Mouse (Mus musculus) forebrain, embryonic 14.5 days (tissue): ENCODE results near the gene Men1. TPM values are rescaled to one million over a fixed set of nuclear protein-coding genes. Genes with fewer than 3 reads are reported as not detected.

Source experiments
- ATAC-seq: fragments of 200-750 bp; cut with Nextera tagmentation; 2 replicates; pipeline ENCODE4 v1.8.0; 2017; ENCODE audit warnings: mild to moderate bottlenecking, moderate library complexity
- DNase-seq: peaks from one replicate; pipeline ENCODE4 v3.0.0-alpha.2; 2015; ENCODE audit warnings: low spot score
- H3K27ac ChIP-seq: fragments of 300-500 bp; sonication (generic); 2 replicates; pipeline ENCODE4 v1.5.1; 2014; ENCODE audit warnings: low read depth, mild to moderate bottlenecking, control low read depth, low read length, moderate library complexity
- H3K27me3 ChIP-seq: fragments of 300-500 bp; sonication (generic); replicated peaks from 2 replicates; pipeline ENCODE4 v1.6.1; 2014; ENCODE audit warnings: low read length, control low read depth, mixed read lengths; ENCODE audit not compliant: control insufficient read depth, insufficient read depth
- H3K36me3 ChIP-seq: fragments of 300-500 bp; sonication (generic); 2 replicates; pipeline ENCODE4 v1.6.1; 2014; ENCODE audit warnings: low read length, control low read depth; ENCODE audit not compliant: control insufficient read depth, insufficient read depth
- H3K4me1 ChIP-seq: fragments of 300-500 bp; sonication (generic); 2 replicates; pipeline ENCODE4 v1.6.1; 2014; ENCODE audit warnings: antibody characterized with exemption, low read length, control low read depth; ENCODE audit not compliant: control insufficient read depth, insufficient read depth
- H3K4me2 ChIP-seq: fragments of 300-500 bp; sonication (generic); 2 replicates; pipeline ENCODE4 v1.6.1; 2014; ENCODE audit warnings: mild to moderate bottlenecking, control low read depth, low read length
- H3K4me3 ChIP-seq: fragments of 300-500 bp; sonication (generic); 2 replicates; pipeline ENCODE4 v1.5.1; 2014; ENCODE audit warnings: low read depth, low read length, control low read depth
- H3K9ac ChIP-seq: fragments of 300-500 bp; sonication (generic); 2 replicates; pipeline ENCODE4 v1.6.1; 2014; ENCODE audit warnings: mild to moderate bottlenecking, low read length, control low read depth, moderate library complexity
- H3K9me3 ChIP-seq: fragments of 300-500 bp; sonication (generic); replicated peaks from 2 replicates; pipeline ENCODE4 v1.6.1; 2016; ENCODE audit warnings: low read length, control low read depth, mixed read lengths; ENCODE audit not compliant: control insufficient read depth
- WGBS: fragments of 180-500 bp; shearing (Covaris S2); extraction: QIAGEN DNeasy Blood & Tissue Kit; methylation state at CpG from one replicate; pipeline ENCODE4 v1.1.7; 2014; 5-methylcytosine and 5-hydroxymethylcytosine counted together
- polyA plus RNA-seq: library from polyadenylated mRNA; unstranded; fragments of >200 nt; fragmentation: Nextera tagmentation; extraction: Ambion mirVana; gene quantifications from 2 replicates; pipeline ENCODE4 v1.2.1, GENCODE M21; 2014

Gene Men1
- polyA plus RNA-seq, 1 experiment from 2014 or later: 47.7 TPM

DNA sequence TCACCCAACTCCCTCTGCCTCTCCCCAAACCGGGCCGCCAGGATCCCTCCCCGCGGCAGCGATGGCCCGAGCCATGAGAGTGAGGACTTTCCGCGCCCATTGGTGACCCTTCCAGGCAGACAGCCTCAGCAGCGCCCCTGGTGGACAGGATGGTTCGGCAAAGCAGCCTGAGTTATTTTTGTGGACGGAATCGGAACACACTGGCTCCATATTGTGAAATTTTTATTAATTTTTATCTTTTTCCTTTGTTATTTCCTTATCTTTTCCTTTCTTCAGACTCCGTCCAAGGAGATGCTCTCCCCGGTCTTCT, 41.4 kb downstream of the Men1 start:
- Histone ChIP-seq H3K27me3 (no peaks in the 10 kb centered on the region), H3K27ac (no peak overlapping the region), H3K4me1 (no peaks in the 10 kb centered on the region), H3K9me3 (no peaks in the 10 kb centered on the region), H3K36me3 (peaks cover 85% of the 10 kb centered on the region), H3K4me2 (no peak overlapping the region), H3K9ac (no peak overlapping the region), H3K4me3 (no peak overlapping the region)
- 65% methylated on average over 14 of the region's 14 CpGs for WGBS
- no peak for ATAC-seq
- no peak for DNase-seq

GRCm38 (mm10) chr19:6376643-6377042, 41.9 kb downstream of the Men1 start:
- ATAC-seq: no peak
- 85% methylated on average over 2 of the region's 2 CpGs for WGBS
- H3K4me3 ChIP-seq: no peak overlapping the region

GRCm38 (mm10) chr19:6377327-6378040, 42.7 kb downstream of the Men1 start:
- DNase-seq (no peak), ATAC-seq (no peak)
- 35% methylated on average over 11 of the region's 11 CpGs for WGBS
- Histone ChIP-seq H3K27ac (no peak overlapping the region), H3K4me3 (no peak overlapping the region), H3K4me2 (no peak overlapping the region), H3K27me3 (no peaks in the 10 kb centered on the region), H3K9me3 (no peaks in the 10 kb centered on the region), H3K36me3 (peaks cover 72% of the 10 kb centered on the region), H3K4me1 (no peaks in the 10 kb centered on the region), H3K9ac (no peak overlapping the region)

More at GRCm38 (mm10) chr19:6376643-6377042, 41.9 kb downstream of the Men1 start:
- no peaks in the 10 kb centered on the region for H3K4me1 ChIP-seq
- no peak overlapping the region for H3K27ac ChIP-seq
- DNase-seq: no peak
- no peak overlapping the region for H3K4me2 ChIP-seq
- H3K9ac ChIP-seq: no peak overlapping the region
- H3K27me3 ChIP-seq: no peaks in the 10 kb centered on the region
- H3K36me3 ChIP-seq: peaks cover 81% of the 10 kb centered on the region
- H3K9me3 ChIP-seq: no peaks in the 10 kb centered on the region

GRCm38 (mm10) chr19:6380411-6381166, 45.8 kb downstream of the Men1 start:
- WGBS: 92% methylated on average over 9 of the region's 9 CpGs

DNA sequence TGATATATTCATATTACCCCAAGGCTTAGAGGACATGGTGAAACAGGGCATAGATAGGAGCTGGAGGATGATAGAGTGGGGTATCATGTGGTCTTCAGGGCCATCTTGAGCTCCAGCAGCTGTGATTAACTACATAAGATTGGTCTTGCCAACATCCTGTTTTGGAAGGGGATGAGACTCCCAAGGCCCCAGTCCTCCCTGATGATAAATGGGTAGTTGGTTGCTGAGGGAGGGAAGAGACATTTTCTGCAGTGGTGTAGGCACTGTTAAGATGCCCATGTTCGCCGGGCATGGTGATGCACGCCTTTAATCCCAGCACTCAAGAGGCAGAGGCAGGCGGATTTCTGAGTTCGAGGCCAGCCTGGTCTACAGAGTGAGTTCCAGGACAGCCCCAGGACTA, 46.5 kb downstream of the Men1 start:
- Histone ChIP-seq H3K4me2 (no peak overlapping the region), H3K9ac (no peak overlapping the region), H3K36me3 (peaks cover 35% of the 10 kb centered on the region), H3K27ac (no peak overlapping the region), H3K4me3 (no peak overlapping the region), H3K4me1 (no peaks in the 10 kb centered on the region), H3K9me3 (no peaks in the 10 kb centered on the region), H3K27me3 (no peaks in the 10 kb centered on the region)
- no peak for DNase-seq
- WGBS: 97% methylated on average over 5 of the region's 5 CpGs
- ATAC-seq: no peak

More at GRCm38 (mm10) chr19:6380411-6381166, 45.8 kb downstream of the Men1 start:
- Histone ChIP-seq H3K27me3 (no peaks in the 10 kb centered on the region), H3K4me2 (no peak overlapping the region), H3K36me3 (peaks cover 41% of the 10 kb centered on the region), H3K9ac (no peak overlapping the region), H3K9me3 (no peaks in the 10 kb centered on the region), H3K4me3 (no peak overlapping the region), H3K4me1 (no peaks in the 10 kb centered on the region), H3K27ac (no peak overlapping the region)
- ATAC-seq (no peak), DNase-seq (no peak)

DNA sequence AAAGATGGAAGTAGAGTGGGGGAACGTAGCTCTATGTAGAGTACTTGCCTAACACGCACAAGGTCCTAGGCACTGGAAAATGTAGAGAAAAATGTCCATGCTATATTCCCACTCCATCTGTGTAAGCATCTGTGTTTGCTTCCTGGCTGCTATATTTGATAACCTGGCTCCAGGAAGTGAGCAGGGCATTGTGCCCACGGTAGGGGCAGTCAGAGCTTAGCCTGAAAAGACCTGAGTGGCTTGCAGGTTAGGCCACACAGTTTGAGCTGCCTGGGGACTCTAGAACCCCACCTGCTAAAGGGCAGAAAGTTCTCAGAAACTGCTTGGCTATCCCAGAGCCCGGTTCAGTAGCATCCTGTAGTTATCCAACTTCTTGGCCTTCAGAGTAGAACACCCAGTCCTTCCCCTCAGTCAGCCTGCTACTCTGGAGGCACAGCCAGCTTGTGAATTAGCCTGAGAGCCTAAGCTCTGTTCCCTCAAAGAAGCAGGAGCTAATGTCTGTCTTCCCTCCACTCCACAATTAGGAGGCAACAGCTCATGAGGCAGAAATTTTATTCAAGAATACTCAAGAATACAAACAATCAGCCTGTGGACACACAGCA, 47.6 kb downstream of the Men1 start:
- Histone ChIP-seq H3K4me3 (no peak overlapping the region), H3K9me3 (no peaks in the 10 kb centered on the region), H3K4me1 (no peaks in the 10 kb centered on the region), H3K27ac (no peak overlapping the region), H3K27me3 (no peaks in the 10 kb centered on the region), H3K36me3 (peaks cover 23% of the 10 kb centered on the region), H3K9ac (no peak overlapping the region), H3K4me2 (no peak overlapping the region)
- 81% methylated on average over 4 of the region's 4 CpGs for WGBS
- ATAC-seq (no peak), DNase-seq (no peak)

- no peak overlapping the region for H3K4me3 ChIP-seq
- H3K36me3 ChIP-seq: peaks cover 13% of the 10 kb centered on the region
- ATAC-seq (no peak), DNase-seq (no peak)
- H3K27me3 ChIP-seq: no peaks in the 10 kb centered on the region
- H3K4me2 ChIP-seq: no peak overlapping the region
- H3K27ac ChIP-seq: no peak overlapping the region
- 56% methylated on average over 5 of the region's 5 CpGs for WGBS
- no peaks in the 10 kb centered on the region for H3K4me1 ChIP-seq
- H3K9ac ChIP-seq: no peak overlapping the region
- H3K9me3 ChIP-seq: no peaks in the 10 kb centered on the region
Measured at GRCm38 (mm10) chr19:6383470-6383869, 48.7 kb downstream of the Men1 start.

DNA sequence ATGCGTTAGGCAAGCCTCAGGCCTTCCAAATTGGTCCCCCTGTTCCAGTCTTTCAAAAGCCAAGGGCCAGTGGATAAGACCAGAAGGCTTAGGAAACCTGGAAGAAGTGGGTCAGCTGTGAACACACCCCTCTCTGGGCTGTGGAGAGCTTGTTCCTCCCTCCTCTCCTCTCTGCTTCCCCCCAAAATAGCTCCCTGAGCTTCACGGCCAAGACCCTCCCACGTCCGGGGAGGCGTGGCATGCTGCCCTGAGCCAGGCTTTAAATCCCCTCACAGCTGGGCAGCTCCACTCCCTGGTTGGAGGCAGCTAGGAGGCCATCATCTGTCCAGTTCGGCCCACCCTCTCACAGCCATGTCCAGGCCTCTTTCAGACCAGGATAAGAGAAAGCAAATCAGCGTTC, 49.3 kb downstream of the Men1 start, which contains the start of gene Pygm:
Gene Pygm, plus strand, starts transcription at position 272 of the 400 bp plus-strand sequence.
- H3K9ac ChIP-seq: no peak within 1 kb of the TSS
- no peak within 1 kb of the TSS for H3K27ac ChIP-seq
- H3K4me1 ChIP-seq: no peaks in the 10 kb centered on the region
- H3K4me2 ChIP-seq: no peak within 1 kb of the TSS
- 11% methylated on average over 7 of the region's 7 CpGs for WGBS
- H3K9me3 ChIP-seq: no peaks in the 10 kb centered on the region
- DNase-seq (no peak), ATAC-seq (no peak)
- H3K36me3 ChIP-seq: peaks cover 6% of the 10 kb centered on the region
- H3K4me3 ChIP-seq: no peak within 1 kb of the TSS
- no peaks in the 10 kb centered on the region for H3K27me3 ChIP-seq

GRCm38 (mm10) chr19:6384954-6385353, 50.2 kb downstream of the Men1 start:
- Histone ChIP-seq H3K9me3 (no peaks in the 10 kb centered on the region), H3K27ac (no peak overlapping the region), H3K27me3 (no peaks in the 10 kb centered on the region), H3K4me1 (peaks cover 3% of the 10 kb centered on the region; the same call in 1 of the 2 replicates), H3K36me3 (0 out of 2 replicates have a peak, but pooled peaks cover 4% of the 10 kb centered on the region), H3K4me3 (no peak overlapping the region), H3K9ac (no peak overlapping the region), H3K4me2 (no peak overlapping the region)
- DNase-seq (no peak), ATAC-seq (no peak)
- 87% methylated on average over 11 of the region's 11 CpGs for WGBS
